Mouse (Mus musculus) liver, embryonic 14.5 days (tissue): ENCODE results near the gene Krt75.

Experiments
- CTCF ChIP-seq: IDR thresholded peaks from 2 replicates; pipeline ENCODE4 v1.5.1; 2016; ENCODE audit warnings: antibody characterized with exemption, low read depth, control low read depth
- EP300 ChIP-seq: IDR thresholded peaks from 2 replicates; pipeline ENCODE4 v1.6.1; 2016; ENCODE audit warnings: antibody characterized with exemption, low read depth

GRCm38 (mm10) chr15:101583211-101583965 lies 9.7 kb upstream of the Krt75 start:
- TF ChIP-seq CTCF = no peak
- no peak for TF ChIP-seq EP300
